Mouse (Mus musculus) forebrain, postnatal 0 days (tissue): ENCODE results near the gene Tbxas1. TPM values are rescaled to one million over a fixed set of nuclear protein-coding genes. Genes with fewer than 3 reads are reported as not detected.

Source experiments
- ATAC-seq: fragments of 200-750 bp; cut with Nextera tagmentation; 2 replicates; pipeline ENCODE4 v1.8.0; 2017; ENCODE audit warnings: mild to moderate bottlenecking, moderate library complexity
- DNase-seq: peaks from one replicate; pipeline ENCODE4 v3.0.0-alpha.2; 2015
- H3K27ac ChIP-seq: fragments of 300-500 bp; sonication (generic); 2 replicates; pipeline ENCODE4 v1.5.1; 2014; ENCODE audit warnings: low read depth, mild to moderate bottlenecking, antibody characterized with exemption, low read length, moderate library complexity, mixed read lengths
- H3K27me3 ChIP-seq: fragments of 300-500 bp; sonication (generic); 2 replicates; pipeline ENCODE4 v1.6.1; 2014; ENCODE audit warnings: mild to moderate bottlenecking, low read length, mixed read lengths; ENCODE audit not compliant: insufficient read depth
- H3K36me3 ChIP-seq: fragments of 300-500 bp; sonication (generic); 2 replicates; pipeline ENCODE4 v1.6.1; 2014; ENCODE audit warnings: mild to moderate bottlenecking, moderate library complexity; ENCODE audit not compliant: insufficient read depth
- H3K4me1 ChIP-seq: fragments of 300-500 bp; sonication (generic); 2 replicates; pipeline ENCODE4 v1.6.1; 2014; ENCODE audit warnings: antibody characterized with exemption; ENCODE audit not compliant: insufficient read depth
- H3K4me2 ChIP-seq: fragments of 300-500 bp; sonication (generic); 2 replicates; pipeline ENCODE4 v1.6.1; 2014; ENCODE audit warnings: low read depth, mild to moderate bottlenecking, moderate library complexity
- H3K4me3 ChIP-seq: fragments of 300-500 bp; sonication (generic); 2 replicates; pipeline ENCODE4 v1.5.1; 2014; ENCODE audit warnings: low read depth, low read length, mixed read lengths
- H3K9ac ChIP-seq: fragments of 300-500 bp; sonication (generic); 2 replicates; pipeline ENCODE4 v1.6.1; 2014; ENCODE audit warnings: mild to moderate bottlenecking
- H3K9me3 ChIP-seq: fragments of 300-500 bp; sonication (generic); 2 replicates; pipeline ENCODE4 v1.6.1; 2016; ENCODE audit warnings: low read length
- CTCF ChIP-seq: sonication (generic); IDR thresholded peaks from 2 replicates; pipeline ENCODE4 v1.5.1; 2016; ENCODE audit warnings: antibody characterized with exemption, control low read depth, low read depth
- WGBS: fragments of 180-500 bp; shearing (Covaris S2); extraction: QIAGEN DNeasy Blood & Tissue Kit; methylation state at CpG from one replicate; pipeline ENCODE4 v1.1.7; 2014; 5-methylcytosine and 5-hydroxymethylcytosine counted together
- polyA plus RNA-seq: library from polyadenylated mRNA; unstranded; fragments of >200 nt; fragmentation: Nextera tagmentation; extraction: Ambion mirVana; gene quantifications from 2 replicates; pipeline ENCODE4 v1.2.1, GENCODE M21; 2015
- total RNA-seq: library from RNA; depleted of rRNA; stranded (reverse); fragments of >200 nt; gene quantifications from 2 replicates; pipeline ENCODE4 v1.2.3, GENCODE M21; 2014

Gene Tbxas1
- total and polyA plus RNA-seq, 2 experiments from 2014 or later = 1.5 to 2.0 TPM

- Histone ChIP-seq H3K9me3 (no peaks in the 10 kb centered on the region), H3K27ac (no peak overlapping the region)
Measured at GRCm38 (mm10) chr6:38941016-38941415, 65.8 kb downstream of the Tbxas1 start.

DNA sequence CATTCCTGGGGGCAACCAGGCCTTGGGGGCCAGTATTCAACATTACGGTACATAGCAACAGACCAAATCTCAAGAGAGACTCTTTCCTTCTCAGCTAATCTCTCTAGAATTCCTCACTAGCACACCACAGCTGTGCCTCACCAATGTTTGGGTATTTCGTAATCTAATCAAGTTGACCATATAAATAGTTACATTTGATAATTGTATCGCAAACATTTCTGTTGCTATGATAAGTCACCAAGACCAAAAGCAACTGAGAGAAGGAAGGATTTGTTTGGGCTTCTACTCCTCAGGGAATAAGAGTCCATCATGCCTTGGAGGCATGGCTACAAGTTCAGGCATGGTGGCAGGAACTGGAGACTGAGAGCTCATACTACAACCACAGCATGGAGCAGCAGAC, 67.6 kb downstream of the Tbxas1 start:
- 99% methylated on average over 3 of the region's 3 CpGs for WGBS
- DNase-seq (no peak), ATAC-seq (no peak)
- no peak overlapping the region for H3K9ac ChIP-seq
- no peaks in the 10 kb centered on the region for H3K36me3 ChIP-seq
- H3K27ac ChIP-seq = no peak overlapping the region
- 0 out of 2 replicates have a peak, but pooled peaks cover 2% of the 10 kb centered on the region for H3K4me1 ChIP-seq
- H3K4me2 ChIP-seq = no peak overlapping the region
- no peaks in the 10 kb centered on the region for H3K27me3 ChIP-seq
- no peaks in the 10 kb centered on the region for H3K9me3 ChIP-seq
- H3K4me3 ChIP-seq = no peak overlapping the region
- TF ChIP-seq CTCF = no peak

More at GRCm38 (mm10) chr6:38941016-38941415, 65.8 kb downstream of the Tbxas1 start:
- no peaks in the 10 kb centered on the region for H3K27me3 ChIP-seq
- 89% methylated on average over 1 of the region's 1 CpGs for WGBS
- 0 out of 2 replicates have a peak, but pooled peaks cover 2% of the 10 kb centered on the region for H3K4me1 ChIP-seq
- no peaks in the 10 kb centered on the region for H3K36me3 ChIP-seq
- DNase-seq (no peak), ATAC-seq (no peak)
- H3K4me3 ChIP-seq = no peak overlapping the region
- no peak overlapping the region for H3K9ac ChIP-seq
- no peak overlapping the region for H3K4me2 ChIP-seq
- no peak for TF ChIP-seq CTCF

DNA sequence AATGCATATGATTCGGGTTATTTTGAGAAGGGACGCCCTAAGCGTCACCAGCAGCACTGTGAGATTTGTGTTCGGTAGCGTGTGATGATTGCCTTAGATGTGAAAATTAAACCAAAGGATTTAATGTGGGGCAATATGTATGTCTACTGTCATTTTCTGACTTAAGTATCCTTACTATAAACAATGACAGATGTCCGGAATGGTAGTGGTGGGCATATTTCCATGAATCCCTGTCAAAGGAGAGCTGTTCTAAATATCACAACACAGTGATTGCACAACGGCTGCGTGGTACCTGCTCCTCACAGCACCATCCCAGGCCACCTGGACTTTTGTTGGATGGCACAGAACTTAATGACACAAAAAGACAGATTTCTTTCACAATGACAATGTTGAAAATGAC, 69.2 kb downstream of the Tbxas1 start:
- no peak overlapping the region for H3K9ac ChIP-seq
- 61% methylated on average over 8 of the region's 8 CpGs for WGBS
- ATAC-seq = peak; percentile 88

DNA sequence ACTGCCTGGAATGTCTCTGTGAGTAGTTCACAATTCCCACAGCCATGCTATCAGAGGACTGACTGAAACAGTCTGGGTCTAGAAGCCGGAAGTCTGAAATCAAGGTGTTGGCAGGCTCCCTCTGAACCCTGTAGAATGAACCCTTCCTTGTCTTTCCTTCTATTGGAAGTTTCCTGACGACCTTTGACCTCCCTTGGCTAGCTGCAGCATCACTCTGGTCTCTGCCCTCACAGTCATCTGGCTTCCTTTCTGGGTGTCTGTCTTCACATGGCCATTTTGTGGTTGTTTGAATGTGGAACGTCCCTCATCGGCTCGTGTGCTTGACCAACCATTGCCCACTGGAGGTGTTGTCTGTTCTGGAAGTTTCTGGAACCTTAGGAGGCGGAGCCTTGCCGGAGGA, 69.6 kb downstream of the Tbxas1 start:
- 88% methylated on average over 7 of the region's 7 CpGs for WGBS
- ATAC-seq = peak; percentile 34
- TF ChIP-seq CTCF = no peak

More for the DNA sequence above, 69.2 kb downstream of the Tbxas1 start:
- Histone ChIP-seq H3K4me2 (no peak overlapping the region), H3K9me3 (no peaks in the 10 kb centered on the region), H3K4me3 (no peak overlapping the region), H3K27me3 (no peaks in the 10 kb centered on the region), H3K27ac (no peak overlapping the region), H3K4me1 (0 out of 2 replicates have a peak, but pooled peaks cover 2% of the 10 kb centered on the region), H3K36me3 (no peaks in the 10 kb centered on the region)
- TF ChIP-seq CTCF = no peak
- DNase-seq = peak; percentile 56

DNA sequence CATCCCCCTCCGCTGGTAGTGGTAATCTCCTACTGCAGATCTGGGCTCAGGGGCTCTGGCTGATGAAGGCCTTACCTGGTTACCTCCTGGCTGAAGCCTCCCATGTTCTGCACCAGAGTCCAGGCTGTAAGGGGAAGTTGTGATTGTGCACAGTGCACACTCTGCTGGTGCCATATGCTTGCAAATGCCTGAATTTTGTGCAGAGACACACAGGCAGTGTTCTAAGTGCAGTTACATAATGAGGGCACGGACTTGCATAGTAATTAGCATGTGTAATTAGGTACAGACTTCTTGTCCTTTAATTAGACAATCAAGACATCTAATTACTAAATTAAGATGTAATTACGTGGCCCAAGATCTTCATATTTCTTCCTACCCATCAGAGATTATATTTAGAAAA, 70.5 kb downstream of the Tbxas1 start:
- no peak overlapping the region for H3K4me2 ChIP-seq
- 34% methylated on average over 3 of the region's 3 CpGs for WGBS
- no peak overlapping the region for H3K9ac ChIP-seq
- H3K4me3 ChIP-seq = no peak overlapping the region
- TF ChIP-seq CTCF = no peak
- H3K27me3 ChIP-seq = no peaks in the 10 kb centered on the region
- no peaks in the 10 kb centered on the region for H3K36me3 ChIP-seq
- H3K9me3 ChIP-seq = no peaks in the 10 kb centered on the region
- DNase-seq (no peak), ATAC-seq (0 out of 2 replicates have a peak, but pooled peaks have one; percentile 17)
- 0 out of 2 replicates have a peak, but pooled peaks cover 2% of the 10 kb centered on the region for H3K4me1 ChIP-seq
- H3K27ac ChIP-seq = no peak overlapping the region

More for the DNA sequence above, 69.6 kb downstream of the Tbxas1 start:
- Histone ChIP-seq H3K9ac (no peak overlapping the region), H3K4me3 (no peak overlapping the region), H3K9me3 (no peaks in the 10 kb centered on the region), H3K36me3 (no peaks in the 10 kb centered on the region), H3K4me2 (no peak overlapping the region), H3K4me1 (0 out of 2 replicates have a peak, but pooled peaks cover 2% of the 10 kb centered on the region), H3K27me3 (no peaks in the 10 kb centered on the region), H3K27ac (no peak overlapping the region)
- no peak for DNase-seq

DNA sequence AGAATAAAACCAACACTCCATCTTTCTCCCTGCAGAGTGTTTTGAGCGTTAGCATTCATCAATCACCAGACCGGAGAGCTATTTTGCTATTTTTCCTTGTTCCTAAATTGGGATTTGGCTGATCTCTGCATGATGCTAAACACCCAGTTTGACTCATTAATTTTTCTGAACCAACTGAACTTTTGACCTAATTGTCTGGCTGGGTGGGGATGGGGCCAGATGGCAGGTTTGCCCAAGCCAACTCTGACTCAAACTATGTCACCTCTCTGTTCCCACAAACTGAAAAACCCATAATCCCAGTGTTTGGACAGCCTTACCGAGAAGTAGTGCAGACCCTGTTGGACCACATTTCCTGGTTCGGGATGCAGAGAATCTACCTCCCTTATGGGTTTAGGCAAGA, 72.1 kb downstream of the Tbxas1 start:
- Histone ChIP-seq H3K9ac (no peak overlapping the region), H3K36me3 (no peaks in the 10 kb centered on the region), H3K27me3 (no peaks in the 10 kb centered on the region), H3K27ac (no peak overlapping the region), H3K4me2 (no peak overlapping the region), H3K4me3 (no peak overlapping the region), H3K4me1 (0 out of 2 replicates have a peak, but pooled peaks cover 2% of the 10 kb centered on the region), H3K9me3 (no peaks in the 10 kb centered on the region)
- WGBS = 71% methylated on average over 4 of the region's 4 CpGs
- DNase-seq = no peak
- no peak for TF ChIP-seq CTCF
- ATAC-seq = no peak

GRCm38 (mm10) chr6:38949683-38950161, 74.5 kb downstream of the Tbxas1 start:
- Histone ChIP-seq H3K36me3 (no peaks in the 10 kb centered on the region), H3K9ac (no peak overlapping the region), H3K9me3 (no peaks in the 10 kb centered on the region), H3K27ac (no peak overlapping the region), H3K4me2 (no peak overlapping the region), H3K4me1 (0 out of 2 replicates have a peak, but pooled peaks cover 2% of the 10 kb centered on the region), H3K4me3 (no peak overlapping the region), H3K27me3 (no peaks in the 10 kb centered on the region)
- 68% methylated on average over 5 of the region's 5 CpGs for WGBS
- DNase-seq (no peak), ATAC-seq (no peak)
- TF ChIP-seq CTCF = no peak
